Mouse (Mus musculus) embryonic fibroblast, embryonic 13.5 days (primary cell): ENCODE results near the gene Neurl2. TPM values are rescaled to one million over a fixed set of nuclear protein-coding genes. Genes with fewer than 3 reads are reported as not detected.
"Not testable (repeated sequence)": the region's sequence is repeated elsewhere in the genome, so short reads cannot be mapped to it uniquely, and the experiment has no call there.

Experiments used
- H3K27ac ChIP-seq: 2 replicates; pipeline ENCODE4 v1.5.1; 2012; ENCODE audit warnings: low read length, control low read depth, inconsistent platforms; ENCODE audit not compliant: insufficient read depth
- H3K4me1 ChIP-seq: 2 replicates; pipeline ENCODE4 v1.6.1; 2011; ENCODE audit warnings: low read length; ENCODE audit not compliant: control insufficient read depth, insufficient read depth
- H3K4me3 ChIP-seq: 2 replicates; pipeline ENCODE4 v1.5.1; 2011; ENCODE audit warnings: mild to moderate bottlenecking, control low read depth, low read length; ENCODE audit not compliant: insufficient read depth
- CTCF ChIP-seq: IDR thresholded peaks from 2 replicates; pipeline ENCODE4 v1.5.1; 2011; ENCODE audit warnings: mild to moderate bottlenecking, control low read depth, low read length, moderate library complexity, borderline replicate concordance; ENCODE audit not compliant: insufficient read depth
- POLR2A ChIP-seq: IDR thresholded peaks from 2 replicates; pipeline ENCODE4 v1.6.1; 2011; ENCODE audit warnings: low read depth, mild to moderate bottlenecking, control low read depth, low read length, moderate library complexity
- polyA plus RNA-seq: library from polyadenylated mRNA; stranded (reverse); fragments of >200 nt; gene quantifications from 2 replicates; pipeline ENCODE4 v1.2.4, GENCODE M21; 2011; ENCODE audit warnings: low read depth; ENCODE audit not compliant: missing spikeins, insufficient read length

The Neurl2 gene
- polyA plus RNA-seq, 1 experiment: 5.0 TPM

DNA sequence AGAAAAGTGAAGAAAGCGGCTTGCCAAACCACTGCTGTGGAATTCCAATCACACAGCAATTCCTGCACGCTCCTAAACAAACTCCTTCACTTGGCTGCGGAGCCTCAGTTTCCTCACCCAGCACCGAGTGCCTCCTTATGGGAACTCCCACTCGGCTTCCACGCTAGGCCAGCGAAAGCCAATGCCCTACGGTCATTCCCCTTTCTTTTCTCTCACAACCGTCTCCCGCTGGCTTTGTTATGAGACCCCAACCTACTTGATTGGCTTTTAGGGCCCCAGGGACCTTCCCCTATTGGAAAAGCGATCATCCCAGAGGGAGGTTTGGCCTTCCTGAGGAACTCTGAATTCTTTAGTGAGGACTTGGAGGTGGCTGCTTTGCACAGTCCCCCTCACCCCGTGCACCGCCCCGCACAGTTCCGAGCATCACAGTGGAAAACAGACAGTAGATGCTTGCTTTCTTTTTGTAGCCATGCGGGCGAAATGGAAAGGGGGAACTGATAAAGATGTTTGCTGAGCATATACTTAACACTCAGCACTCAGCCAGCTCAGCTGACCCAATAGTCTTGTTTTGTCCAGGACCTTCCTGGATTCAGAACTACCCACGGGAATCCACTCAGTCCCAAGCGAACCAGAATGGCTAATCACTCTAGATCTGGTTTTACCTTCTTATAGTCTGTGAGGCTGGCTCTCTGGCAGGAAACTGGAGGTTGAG, 24.7 kb upstream of the Neurl2 start:
- 0 out of 2 replicates have a peak overlapping the region, but pooled peaks have one; percentile 7 for H3K27ac ChIP-seq
- TF ChIP-seq POLR2A: no peak
- TF ChIP-seq CTCF: no peak
- H3K4me1 ChIP-seq: peaks cover 8% of the 10 kb centered on the region
- peak overlapping the region; percentile 66 for H3K4me3 ChIP-seq

DNA sequence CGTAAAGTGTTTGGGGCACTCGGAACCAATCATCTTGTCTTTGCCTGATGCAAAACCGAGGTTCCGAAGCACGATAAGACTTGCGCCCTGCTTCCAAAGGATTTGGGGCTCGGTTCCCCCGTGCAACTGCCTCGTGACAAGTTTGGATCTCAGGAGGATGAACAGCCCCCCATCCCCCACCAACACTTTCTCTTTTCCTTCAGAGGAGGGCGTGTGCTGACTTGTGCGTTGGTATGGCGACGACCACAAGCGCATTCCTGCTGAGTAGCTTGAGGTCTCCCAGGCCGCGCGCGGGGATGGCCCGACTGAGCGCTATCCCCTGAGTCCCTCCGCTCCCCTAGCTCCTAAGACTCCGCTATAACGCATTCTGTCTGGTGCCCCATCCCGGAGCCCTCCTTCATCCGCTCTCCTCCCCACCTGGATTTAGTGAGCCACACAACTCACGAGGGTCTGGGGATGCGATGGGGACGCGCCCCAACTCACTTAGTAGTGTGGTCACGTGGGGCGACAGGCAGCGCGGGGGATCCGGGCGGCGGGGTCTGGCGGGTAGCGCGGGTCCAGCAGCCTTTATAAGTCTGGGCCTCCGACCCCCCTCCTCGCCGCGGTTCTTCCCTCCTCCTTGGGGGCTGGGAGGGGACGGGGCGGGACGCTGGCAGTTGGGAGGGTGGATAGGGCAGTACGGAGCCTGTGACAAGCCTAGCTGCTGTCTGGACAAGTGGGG, 24.0 kb upstream of the Neurl2 start, which contains the start of gene Pltp:
Pltp (minus strand) TSS at position 611 of the 721 bp plus-strand sequence.
- Histone ChIP-seq H3K4me1 (peaks cover 5% of the 10 kb centered on the region; the same call in 1 of the 2 replicates), H3K27ac (0 out of 2 replicates have a peak within 1 kb of the TSS, but pooled peaks have one; percentile 7), H3K4me3 (peak within 1 kb of the TSS; percentile 66)
- TF ChIP-seq CTCF (no peak), POLR2A (peak; percentile 65)

DNA sequence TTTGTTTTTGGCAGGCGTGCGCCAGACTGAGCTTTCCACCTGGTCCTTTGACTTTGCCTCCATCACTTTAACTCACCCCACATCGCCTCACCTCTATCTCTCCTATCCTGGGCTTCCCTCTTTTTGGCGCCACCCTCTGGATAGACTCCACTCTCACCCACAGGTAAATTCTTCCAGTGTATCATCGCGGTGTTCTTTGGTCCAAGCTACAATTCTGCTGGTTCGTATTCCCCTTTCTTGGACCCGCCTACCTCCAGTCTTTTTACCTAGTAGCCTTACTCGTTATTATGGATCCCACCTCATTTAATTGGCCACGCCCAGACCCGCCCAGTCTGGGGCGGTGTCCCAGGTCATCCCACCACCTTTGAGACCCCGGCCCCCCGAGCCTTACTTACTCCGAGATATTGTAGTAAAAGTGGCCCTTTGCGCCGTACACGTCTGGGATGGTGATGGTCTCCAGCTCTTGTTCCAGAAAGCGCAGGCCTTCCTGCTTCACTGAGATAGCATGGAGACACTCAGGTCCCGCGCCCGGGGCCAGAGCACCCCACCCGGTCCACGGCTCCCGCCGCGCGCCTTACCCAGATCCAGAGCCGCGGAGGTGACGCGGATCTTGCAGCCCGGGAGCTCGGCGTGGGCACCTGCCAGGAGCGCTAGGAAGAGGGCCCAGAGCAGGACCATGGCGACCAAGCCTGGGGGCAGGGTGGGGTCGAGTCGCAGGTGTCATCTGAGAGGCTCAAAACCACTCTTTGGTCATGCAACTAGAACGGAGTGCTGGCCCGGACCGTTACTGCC, 23.2 kb upstream of the Neurl2 start:
- TF ChIP-seq POLR2A: no peak
- TF ChIP-seq CTCF: no peak
- Histone ChIP-seq H3K27ac (no peak overlapping the region), H3K4me1 (peaks cover under 1% of the 10 kb centered on the region; the same call in 1 of the 2 replicates), H3K4me3 (peak overlapping the region; percentile 66)

DNA sequence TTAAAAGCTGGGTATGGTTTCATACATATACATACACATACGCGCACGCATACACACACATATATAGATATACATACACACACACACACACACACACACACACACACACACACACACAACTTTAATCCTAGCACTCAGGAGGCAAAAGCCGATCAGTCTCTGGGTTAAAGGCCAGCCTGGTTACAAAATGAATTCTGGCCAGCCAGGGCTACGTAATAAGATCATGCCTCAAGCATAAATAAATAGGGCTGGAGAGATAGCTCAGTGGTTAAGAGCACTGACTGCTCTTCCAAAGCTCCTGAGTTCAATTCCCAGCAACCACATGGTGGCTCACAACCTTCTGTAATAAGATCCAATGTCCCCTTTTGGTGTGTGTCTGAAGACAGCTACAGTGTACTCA, 22.3 kb upstream of the Neurl2 start:
- not testable (repeated sequence) for H3K4me3 ChIP-seq

DNA sequence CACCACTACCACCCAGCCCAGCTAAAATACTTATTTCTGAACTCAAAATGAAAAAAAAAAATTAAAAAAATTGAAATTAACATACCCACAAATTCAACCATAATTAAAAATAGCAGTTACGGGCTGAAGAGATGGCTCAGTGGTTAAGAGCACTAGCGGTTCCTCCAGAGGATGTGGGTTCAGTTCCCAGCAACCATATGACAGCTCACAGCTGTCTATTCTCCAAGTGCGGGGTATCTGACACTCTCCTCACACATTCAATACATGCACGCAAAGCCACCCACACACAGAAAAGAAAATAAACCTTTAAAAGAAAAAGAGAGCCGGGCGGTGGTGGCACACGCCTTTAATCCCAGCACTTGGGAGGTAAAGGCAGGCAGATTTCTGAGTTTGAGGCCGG, 16.8 kb upstream of the Neurl2 start:
- H3K4me1 ChIP-seq: no peaks in the 10 kb centered on the region
- no peak overlapping the region for H3K27ac ChIP-seq
- no peak overlapping the region for H3K4me3 ChIP-seq
- TF ChIP-seq POLR2A (no peak), CTCF (no peak)

More for the DNA sequence above, 22.3 kb upstream of the Neurl2 start:
- not testable (repeated sequence) for H3K27ac ChIP-seq, H3K4me1 ChIP-seq

DNA sequence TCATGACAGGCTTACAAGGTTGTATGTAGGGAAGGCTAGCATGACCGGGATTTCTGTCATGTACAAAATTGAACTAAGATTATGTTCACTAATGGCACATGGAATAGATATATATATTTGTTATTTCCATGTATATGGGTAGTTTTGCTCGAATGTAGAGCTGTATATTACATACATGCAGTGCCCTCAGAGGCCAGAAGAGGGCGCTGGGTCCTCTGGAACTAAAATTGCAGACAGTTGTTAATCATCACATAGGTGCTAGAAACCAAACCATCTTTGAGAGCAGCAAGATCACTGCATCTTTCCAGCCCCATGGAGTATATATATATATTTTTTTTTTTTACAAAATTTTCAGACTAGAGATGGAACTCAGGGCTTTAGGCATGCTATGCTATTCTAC, 12.5 kb upstream of the Neurl2 start:
- TF ChIP-seq CTCF (no peak), POLR2A (no peak)
- H3K27ac ChIP-seq: no peak overlapping the region
- no peak overlapping the region for H3K4me3 ChIP-seq
- H3K4me1 ChIP-seq: no peaks in the 10 kb centered on the region

DNA sequence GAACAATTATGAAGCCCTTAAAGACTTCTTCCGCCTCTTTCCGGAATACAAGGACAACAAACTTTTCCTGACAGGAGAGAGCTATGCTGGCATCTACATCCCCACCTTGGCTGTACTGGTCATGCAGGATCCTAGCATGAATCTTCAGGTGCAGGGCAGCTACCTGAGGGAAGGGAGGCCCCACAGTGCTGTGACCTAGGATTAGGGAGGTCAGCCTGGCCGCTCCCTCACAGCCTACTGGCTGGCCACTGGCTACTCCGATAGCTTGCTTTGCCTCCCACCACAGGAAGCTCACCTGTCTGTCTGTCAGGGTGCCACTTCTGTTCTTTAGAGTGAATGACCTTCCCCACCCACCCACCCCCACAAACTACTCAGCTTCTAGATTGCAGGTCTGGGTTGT, 1.9 kb upstream of the Neurl2 start:
- TF ChIP-seq POLR2A: no peak
- TF ChIP-seq CTCF: no peak
- no peaks in the 10 kb centered on the region; the same call in 1 of the 2 replicates for H3K4me1 ChIP-seq
- no peak overlapping the region for H3K27ac ChIP-seq
- no peak overlapping the region for H3K4me3 ChIP-seq

DNA sequence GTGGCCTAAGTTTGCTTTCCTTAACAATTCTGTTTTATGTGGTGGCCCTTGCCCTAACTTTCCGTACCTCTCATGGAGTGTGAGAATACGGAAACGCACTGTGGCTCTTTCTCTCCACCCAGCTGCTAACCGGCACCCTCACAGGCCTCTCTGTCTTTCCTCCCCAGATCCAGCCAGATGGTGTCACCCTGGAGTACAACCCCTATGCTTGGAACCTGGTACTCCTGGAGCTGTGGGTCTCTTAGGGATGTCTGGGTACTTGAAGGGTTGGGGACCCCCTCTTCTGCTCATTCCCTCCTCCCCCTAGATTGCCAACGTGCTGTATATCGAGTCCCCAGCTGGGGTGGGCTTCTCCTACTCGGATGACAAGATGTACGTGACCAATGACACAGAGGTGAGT, 1.3 kb upstream of the Neurl2 start:
- 0 out of 2 replicates have a peak, but pooled peaks have one; percentile 8 for TF ChIP-seq CTCF
- TF ChIP-seq POLR2A: 0 out of 2 replicates have a peak, but pooled peaks have one; percentile 20
- Histone ChIP-seq H3K4me1 (no peaks in the 10 kb centered on the region; the same call in 1 of the 2 replicates), H3K4me3 (peak overlapping the region; percentile 82), H3K27ac (peak overlapping the region; percentile 43)

DNA sequence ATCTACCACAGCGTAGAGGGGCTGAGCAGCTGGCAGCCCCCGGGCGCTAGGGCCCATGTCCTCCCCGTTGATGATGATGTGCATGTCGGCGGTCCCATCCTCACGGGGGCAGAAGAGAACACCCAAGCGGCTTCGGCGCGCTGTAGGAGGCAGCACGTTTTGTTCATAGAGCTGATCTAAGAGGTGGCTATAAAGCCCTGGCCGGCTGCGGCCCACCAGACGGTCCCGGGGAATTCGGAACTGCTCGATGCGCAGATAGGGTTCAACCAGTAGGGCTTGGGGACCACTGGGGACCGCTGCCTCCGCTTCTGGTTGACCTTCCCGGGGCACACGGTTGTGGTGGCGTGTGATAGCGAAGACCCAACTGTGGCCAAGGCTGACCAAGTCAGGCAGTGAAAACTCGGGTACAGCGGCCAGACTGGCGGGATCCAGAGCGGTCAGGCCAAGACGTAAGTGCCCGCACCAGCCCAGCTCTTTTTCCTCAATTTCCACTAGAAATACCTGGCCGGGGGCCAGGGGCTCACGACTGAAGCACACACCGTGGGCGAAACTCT, 431 bp downstream of the Neurl2 start, which contains the start of gene Ctsa:
Ctsa (plus strand) TSS at position 126 of the 554 bp plus-strand sequence.
- Histone ChIP-seq H3K4me1 (no peaks in the 10 kb centered on the region; the same call in 1 of the 2 replicates), H3K27ac (peak within 1 kb of the TSS; percentile 85), H3K4me3 (peak within 1 kb of the TSS; percentile 82)
- TF ChIP-seq CTCF (peak; percentile 57; the same call in 1 of the 2 replicates), POLR2A (peak; percentile 75)
